Mouse (Mus musculus): ENCODE data around the gene Peg10.

GRCm38 (mm10) chr6:4723998-4724757, 22.9 kb upstream of the Peg10 start:
- TF ChIP-seq POLR2A (IDR thresholded peaks at IDR 0.05; ENCODE audit: insufficient read depth, low read depth, low read length) (no peak), CTCF (IDR thresholded peaks at IDR 0.05) (no peak)
